Mouse (Mus musculus) cerebellum, adult 18-20 months (tissue): ENCODE measurements at regions not wholly inside any gene's neighbourhood (a gene's known extent, or its start where the extent isn't known, plus 50 kb on each side); places are given as distances from the start of the nearest gene placed in this dataset.
A peak's percentile ranks its signal among the peaks of the same experiment; 100 is the strongest.

Source experiments
- DNase-seq, 2 experiments: peaks; one replicate each; pipeline ENCODE4 v3.0.0; 2021

DNA sequence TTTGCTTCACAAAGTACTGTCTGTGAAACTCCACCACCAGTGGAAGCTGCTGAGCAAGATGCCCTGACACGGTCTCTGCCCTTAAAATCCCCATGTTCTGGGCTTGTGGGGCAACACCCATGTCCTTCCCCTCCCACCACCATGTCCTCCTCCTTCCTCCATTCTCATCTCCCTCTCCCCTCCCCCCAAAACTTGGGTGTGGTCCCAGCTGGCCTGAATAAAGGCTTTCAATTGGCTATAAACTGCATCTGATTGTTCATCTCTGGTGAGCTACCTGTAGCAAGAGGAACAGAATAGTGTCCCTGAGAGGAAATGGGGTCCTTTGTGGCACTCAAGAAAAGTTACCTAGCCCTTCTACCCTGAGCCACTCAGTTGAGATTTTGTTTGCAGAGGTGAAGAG lies 91.8 kb downstream of the Slc16a9 start:
- no peak for DNase-seq

DNA sequence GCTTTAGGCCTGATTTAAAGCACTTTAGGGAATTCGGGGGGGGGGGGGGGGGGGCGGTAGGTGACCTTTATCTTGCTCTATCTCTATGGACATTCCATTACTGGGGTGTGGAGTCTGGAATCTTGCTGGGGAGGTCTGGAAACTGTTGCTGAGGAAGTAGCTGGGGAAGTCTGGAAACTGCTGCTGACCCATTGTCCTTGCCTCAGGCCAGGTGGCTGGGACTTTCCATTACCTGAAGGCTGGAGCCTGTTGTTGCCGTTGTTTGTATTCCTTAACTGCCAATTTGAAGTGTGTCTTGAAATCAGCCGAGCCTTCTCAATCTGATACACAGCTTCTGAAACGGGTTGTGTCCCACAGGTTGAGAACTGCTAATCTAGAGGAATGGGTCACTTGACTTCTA lies 80.9 kb upstream of the Fam13c start:
- DNase-seq, result no peak

DNA sequence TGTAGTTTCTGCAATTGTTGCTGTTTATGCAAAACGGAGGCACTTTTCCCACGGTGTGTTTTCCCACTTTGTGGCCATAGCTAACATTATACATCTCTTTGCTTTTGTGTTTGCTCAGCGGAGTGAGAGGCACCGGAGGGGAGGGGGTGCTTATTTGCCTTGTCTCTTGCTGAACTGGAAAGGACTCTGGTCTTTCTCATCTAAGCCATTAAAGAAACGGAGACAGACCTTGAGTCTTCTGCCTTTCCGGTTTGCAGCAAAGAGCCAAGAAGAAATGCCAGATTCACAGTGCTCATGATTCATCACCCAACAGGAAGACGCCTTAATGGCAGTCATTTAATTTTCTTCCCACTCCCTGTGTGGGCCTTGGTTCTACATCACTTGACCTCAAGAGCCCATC lies 80.4 kb upstream of the Fam13c start:
- DNase-seq, result no peak

DNA sequence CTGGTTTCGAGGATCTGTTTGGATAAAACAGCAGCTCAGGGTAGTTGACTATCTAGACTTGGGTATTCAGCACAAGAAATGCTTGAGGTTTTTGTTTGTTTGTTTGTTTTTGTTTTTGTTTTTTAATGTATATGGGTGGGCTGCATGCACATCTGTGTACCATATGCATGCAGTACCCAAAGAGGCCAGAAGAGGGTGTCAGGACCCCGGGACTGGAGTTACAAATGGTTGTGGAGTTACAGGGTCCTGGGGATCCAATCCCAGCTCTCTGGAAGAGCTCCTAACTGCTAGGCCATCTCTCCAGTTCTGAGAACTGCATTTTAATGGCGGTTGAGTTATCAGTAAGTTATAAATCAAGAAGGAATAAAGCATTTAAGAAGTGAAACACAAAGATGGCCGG lies 77.2 kb upstream of the Fam13c start:
- peak; percentile 22 to 27 for DNase-seq

DNA sequence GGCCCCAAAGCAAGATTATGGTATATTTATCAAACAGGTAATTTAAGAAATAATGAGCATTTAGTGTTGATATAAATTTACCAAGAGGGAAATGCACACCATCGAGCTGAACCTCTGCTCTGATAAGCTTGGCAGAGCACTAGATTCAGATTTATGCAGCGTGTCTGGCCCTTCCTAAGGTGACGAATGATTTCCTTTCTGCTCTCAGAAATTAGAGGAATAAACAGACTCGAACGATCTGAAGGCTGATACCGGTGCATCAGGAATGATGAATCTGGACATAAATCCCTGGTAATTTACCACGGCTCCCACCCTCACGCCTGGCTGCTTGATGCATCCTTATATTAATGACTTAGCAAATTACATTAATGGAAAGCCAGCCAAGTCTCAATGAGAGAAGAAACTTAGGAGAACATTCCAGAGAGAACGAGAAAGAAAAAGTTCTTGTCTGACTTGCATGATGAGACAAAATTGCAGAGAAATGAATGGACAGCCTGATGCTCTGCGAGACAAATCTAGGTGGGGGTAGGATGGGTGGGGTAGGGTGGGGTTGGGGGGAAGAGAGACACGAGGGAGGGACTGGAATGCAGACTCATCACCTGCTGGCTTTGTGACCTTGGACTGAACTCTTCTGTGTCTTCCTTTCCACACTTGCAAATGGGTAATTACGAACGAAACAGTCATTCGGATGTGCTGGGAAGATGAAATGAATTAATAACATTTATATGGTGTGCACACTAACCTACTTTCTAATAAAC lies 75.9 kb upstream of the Fam13c start:
- DNase-seq, result no peak

DNA sequence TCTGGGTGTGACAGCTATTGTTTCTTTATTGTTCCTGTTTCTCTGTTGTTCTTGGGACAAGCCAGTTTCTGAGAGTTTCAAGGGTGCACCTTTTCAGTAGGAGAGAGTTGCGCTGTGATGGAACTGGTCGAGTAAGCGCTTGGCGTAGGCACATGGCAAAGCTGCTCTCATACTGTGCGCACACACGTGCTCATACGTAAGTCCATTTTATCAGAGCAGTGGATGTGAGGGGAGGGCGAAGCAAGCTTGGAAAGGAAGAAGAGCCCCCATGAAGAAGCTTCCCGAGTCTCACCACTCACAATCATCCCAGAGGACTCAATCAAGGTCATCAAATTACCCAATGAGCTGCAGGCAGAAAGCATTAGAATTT lies 75.3 kb upstream of the Fam13c start:
- no peak for DNase-seq

DNA sequence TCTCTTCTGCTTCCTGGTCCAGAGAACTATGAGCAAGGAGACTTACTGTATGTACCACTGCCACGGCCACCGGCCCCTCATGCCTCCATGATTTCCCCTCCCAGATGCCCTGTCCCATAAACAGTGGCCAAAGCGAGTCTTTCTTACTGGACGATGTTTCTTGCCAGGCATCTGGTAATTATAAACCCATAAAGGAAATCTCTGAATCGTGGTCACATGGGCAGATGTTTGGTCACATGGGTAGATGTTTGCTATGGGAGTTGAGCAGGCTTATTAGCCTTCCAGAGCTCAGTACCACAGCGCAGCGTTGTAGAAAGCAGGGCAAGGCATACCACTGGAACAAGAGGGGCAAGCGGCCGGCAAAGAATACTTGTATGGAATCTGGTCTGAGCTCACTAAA lies 74.8 kb upstream of the Fam13c start:
- no peak for DNase-seq

DNA sequence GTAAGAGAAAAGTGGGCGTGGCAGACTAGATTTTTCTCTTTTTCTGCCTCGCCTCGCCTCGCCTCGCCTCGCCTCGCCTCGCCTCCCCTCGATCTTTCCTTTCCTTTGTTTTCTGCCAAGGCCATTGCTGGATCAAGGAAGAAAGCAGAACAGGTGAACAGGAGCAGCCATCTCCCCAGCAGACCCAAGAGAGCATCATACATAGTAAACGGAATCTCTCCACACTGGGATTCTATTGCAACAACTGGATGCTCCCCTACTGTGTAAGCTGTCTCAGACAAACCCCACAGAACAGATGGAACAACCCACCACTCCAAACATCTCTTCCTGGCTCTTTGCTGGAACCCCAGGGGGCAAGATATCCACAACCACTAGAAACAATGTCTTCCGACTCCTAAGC lies 72.4 kb upstream of the Fam13c start:
- DNase-seq, result no peak

DNA sequence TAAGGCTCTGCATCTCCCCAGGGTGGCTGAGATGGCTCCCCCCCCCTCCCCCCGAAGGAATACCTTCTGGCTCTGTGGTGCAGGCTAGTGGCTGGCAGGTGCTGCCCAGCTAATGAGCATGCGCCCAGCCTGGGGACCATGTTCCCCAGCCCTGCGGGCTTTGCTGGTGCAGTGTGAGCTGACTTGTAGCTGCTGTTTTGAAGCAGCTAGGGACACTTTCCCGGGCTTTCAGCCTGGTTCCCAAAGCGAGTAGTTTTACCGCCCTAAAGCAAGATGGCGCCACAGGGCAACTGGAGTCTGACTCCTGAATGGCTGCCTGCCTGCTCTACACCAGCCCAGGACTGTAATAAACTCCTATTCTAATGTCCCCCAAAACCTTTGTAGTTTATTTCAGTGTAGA lies 71.6 kb upstream of the Fam13c start:
- DNase-seq, result peak; percentile 63 to 64

DNA sequence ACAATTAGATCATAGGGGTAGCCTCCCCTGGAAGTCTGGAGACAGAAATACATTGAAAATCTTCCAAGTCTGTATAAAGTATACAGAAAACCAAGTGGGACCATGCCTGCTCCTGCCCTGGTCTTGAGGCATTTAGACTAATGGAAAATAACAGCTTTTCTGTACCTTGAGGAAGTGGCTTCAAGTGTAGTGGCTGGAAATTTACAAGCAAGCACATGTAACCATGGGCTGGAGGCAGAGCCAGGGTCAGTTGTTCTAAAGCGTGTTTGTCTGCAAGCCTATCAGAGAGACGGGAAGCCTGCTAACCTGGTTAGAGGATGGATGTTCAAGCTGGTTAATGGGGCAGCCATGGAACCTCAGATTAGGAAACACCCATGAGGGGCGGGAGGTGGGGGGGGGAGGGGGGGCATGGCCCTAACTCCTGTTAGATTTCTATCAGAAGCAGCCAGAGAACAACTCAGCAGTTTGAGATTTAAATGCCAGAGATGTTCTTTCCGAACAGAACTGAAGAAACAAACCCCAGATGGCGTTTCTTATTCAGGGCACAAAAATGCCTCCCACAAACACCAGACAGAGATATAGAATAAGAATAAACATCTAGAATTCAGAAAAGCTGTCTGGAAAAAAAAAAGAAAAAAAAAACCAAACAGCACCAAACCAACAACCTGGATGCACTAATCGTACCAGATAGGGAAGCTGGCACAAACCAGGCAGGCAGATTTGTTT lies 67.7 kb upstream of the Fam13c start:
- no peak for DNase-seq

DNA sequence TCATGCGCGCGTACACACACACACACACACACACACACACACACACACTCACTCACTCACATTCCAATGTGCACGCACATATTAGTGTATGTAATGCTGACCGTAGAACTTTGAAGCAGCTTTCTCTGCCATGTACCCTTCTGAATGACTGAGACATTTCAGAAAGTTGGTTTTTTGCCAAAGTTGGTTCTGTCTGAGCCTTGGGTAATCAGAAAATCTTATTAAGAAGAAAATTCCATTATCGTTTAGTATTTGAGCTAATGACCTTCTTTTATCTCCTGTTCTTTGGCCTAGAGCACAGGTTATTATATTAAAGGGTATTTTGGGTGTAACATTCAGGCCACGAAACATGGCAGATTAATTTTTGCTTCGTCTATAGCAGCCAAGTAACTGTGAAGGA lies 67.1 kb upstream of the Fam13c start:
- DNase-seq, result no peak

DNA sequence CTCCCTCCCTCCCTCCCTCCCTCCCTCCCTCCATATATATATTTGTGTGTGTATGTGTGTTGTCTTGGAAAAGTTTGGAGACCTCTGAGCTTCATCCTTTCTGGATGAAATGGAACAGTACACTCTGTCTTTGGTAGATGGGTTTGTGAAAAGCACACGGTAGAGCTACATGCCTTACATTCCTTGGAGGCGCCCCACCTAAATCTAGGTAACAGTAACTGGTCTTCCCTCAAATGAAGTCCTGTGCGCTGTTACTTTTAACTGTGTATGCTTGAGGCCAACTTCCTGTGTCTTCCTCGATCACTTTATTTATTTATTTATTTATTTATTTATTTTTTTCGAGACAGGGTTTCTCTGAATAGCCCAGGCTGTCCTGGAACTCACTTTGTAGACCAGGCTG lies 66.4 kb upstream of the Fam13c start:
- no peak for DNase-seq

DNA sequence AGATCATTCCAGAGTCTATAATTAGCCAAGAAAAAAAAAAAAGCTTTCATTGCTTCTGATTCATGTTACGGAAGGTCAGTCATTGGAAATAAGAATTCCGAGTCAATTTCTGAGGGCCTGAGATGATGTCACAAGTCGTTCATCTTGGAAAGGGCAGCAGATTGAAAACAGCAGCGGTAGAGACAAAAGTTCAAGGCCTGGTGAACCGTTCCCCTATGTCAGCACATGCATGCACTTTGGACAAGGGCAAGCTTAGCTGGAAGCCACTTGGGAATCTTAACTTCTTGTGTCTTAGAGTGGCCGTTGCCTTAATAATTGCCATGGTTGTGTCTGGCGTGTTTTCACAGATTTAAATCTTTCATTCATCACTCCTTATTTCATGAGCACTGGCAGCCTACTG lies 65.6 kb upstream of the Fam13c start:
- DNase-seq, result no peak

DNA sequence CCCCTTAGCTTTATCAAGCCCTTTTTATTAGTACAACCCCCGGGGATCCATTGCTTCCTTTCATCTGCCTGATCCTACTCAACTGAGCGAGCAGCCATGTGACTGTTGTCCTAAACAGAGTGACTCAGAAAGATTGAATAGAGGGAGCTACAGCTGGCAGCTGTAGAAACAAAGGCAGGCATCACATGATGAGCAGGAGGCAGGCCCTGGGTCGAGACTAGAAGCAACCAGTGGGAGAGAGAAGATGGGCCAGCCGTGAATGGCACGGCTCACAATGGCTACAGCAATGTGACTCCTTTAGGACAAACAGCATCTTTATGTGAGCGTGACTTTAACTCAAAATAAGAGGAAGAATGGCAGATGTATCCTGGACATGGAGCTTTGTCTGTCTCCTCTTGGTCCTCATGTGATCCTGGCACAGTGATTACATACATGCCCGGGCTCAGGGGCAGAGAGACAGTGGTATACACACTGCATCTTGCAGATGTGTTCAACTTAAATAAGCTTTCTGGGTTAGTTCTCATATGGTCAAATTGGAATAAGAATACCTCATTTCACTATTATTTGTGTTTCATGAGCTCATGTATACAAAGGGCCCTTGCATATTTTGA lies 60.1 kb upstream of the Fam13c start:
- DNase-seq, result peak in 1 of 2 experiments; percentile 6

DNA sequence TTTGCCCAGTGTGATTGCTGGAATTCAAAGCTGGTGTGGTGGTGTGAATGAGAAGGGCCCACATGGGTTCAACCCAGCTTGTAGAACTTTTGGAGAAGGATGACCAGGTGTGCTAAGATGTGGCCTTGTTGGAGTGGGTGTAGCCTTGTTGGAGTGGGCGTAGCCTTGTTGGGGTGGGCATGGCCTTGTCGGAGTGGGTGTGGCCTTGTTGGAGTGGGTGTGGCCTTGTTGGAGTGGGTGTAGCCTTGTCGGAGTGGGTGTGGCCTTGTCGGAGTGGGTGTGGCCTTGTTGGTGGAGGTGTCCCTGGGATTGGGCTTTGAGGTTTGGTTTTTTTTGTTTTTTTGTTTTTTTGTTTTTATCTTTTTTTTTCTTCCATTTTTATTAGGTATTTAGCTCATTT lies 55.6 kb upstream of the Fam13c start:
- no peak for DNase-seq

DNA sequence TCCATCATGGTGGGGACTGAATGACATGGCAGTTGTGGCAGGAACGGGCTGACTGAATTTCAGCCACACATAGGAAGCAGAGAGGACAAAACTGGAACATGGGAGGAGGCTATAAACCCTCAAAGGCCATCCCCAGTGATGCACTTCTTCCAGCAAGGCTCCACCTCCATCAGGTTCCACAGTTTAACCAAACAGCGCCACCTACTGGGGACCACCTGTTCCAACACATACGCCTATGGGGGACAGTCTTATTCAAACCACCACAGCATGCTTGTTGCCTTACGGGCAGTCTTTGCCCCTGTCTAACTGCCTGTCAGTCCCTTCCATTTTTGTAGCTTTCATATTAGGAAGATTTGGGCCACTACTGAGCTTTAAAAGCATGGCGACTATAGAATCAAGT lies 52.6 kb upstream of the Fam13c start:
- no peak for DNase-seq
